Mouse (Mus musculus): Measurements from ENCODE around the gene Dnaaf5. TPM values are rescaled to one million over a fixed set of nuclear protein-coding genes. Genes with fewer than 3 reads are reported as not detected.

Gene Dnaaf5
- total RNA-seq, 2 experiments from 2014 or later: 8.0 to 8.4 TPM

DNA sequence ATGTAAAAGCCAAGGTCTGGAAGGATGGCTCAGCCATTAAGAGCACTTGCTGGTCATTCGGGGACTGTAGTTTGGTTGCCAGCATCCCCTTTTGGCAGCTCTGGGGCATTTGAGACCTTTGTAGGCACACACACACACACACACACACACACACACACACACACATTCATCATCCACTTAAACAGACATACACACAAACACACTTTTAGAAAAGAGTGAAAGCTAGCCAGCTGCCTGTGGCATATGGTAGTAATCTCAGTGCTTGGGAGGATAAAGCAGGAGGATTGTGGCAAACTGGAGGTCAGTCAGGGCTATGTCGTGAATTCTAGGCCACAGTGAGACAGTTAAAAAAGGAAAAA, 49.6 kb downstream of the Dnaaf5 start:
- no peak for DNase-seq

DNA sequence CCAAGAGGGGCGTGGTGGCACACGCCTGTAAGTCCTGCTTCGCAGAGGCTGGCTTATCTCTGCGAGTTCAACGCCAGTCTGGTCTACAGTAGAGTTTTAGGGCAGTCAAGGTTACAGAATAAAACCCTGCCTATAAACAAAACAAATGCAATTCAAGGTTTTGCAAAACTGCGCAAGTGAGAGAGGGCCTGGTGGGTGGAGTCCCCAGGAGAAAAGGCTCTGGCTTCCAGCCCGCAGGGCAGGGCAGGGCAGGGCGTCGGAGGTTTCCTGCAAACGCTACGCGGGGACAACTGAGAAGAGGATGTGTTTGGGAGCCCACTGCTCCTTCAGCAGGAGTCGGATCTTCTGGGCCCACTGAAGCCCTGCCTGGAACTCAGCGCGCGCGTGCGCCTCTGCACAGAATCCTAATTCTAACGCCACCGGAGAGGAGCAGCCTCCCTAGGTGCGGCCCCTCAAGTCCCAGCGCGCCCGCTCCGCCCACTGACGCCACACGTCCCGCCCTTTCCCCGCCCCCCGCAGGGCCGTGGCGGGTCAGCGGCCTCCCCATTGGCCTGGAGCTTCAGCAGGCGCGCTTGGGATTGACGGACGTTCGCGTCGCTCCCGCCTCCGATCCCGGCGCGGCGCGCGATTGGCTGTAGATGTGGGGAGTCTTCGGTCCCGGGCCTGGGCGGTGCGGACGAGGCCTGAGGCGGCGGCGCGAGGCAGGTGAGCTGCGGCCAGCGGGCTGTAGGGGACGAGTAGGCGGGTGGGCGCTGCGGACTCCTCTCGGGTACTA, 50.2 kb downstream of the Dnaaf5 start, which contains the start of gene Sun1:
Gene Sun1, plus strand, starts transcription at position 643 of the 775 bp plus-strand sequence.
- DNase-seq: peak; percentile 98

DNA sequence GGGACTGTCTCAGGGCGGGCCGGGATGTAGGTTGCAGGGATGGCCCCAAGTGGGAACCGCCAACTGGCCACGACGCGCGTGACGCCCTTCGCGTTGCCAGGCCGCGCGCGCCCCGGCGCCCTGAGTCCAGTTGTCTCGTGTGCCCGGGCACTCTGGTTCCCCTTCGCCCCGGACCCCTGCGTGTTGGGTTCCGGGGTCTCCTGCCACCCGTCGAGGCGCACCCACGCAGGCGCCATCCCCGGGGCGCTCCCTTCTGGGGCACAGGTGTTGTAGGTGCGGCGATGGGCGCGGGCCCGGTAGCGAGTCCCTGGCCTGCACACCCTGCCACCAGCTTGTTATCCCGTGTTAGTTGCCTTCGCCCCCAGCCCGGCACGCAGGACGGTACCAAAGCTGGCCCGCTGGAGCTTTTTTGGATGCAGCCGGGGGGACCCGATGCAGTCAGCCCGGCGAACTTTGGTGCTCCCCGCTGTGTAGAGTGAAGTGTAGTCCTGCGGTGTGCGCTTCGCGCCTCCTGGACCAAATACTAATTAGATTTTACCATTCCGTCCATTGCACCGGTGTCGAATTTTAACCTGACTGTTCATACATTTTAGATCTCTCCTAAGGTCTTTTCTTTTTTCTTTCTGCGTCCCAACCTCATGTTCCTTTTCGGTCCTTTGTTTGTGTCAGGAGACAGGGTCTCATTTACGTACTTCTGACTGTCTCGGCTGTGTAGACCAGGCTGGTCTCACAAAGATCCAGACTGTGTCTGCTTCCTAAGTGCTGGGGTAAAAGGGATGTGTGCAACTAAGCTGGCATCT, 50.9 kb downstream of the Dnaaf5 start:
- DNase-seq: no peak

DNA sequence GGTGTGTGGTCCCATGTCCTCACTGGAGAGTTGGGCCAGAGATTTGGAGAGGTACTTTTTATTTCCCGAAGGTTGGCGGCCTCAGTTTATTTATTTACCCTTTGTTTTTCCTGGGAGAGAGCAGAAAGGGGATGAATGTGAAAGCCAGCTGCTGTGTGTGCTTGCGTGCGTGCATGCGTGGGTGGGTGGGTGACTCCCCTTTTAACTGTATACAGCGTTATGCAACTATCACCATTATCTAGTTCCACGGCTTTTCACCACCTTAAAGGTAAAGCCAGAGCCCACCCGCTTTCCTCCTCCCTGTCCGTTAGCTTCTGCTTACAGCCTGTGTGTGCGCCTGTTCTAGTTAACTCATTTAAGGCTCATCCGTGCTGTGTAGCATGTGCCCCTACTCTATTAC, 52.1 kb downstream of the Dnaaf5 start:
- DNase-seq: no peak

DNA sequence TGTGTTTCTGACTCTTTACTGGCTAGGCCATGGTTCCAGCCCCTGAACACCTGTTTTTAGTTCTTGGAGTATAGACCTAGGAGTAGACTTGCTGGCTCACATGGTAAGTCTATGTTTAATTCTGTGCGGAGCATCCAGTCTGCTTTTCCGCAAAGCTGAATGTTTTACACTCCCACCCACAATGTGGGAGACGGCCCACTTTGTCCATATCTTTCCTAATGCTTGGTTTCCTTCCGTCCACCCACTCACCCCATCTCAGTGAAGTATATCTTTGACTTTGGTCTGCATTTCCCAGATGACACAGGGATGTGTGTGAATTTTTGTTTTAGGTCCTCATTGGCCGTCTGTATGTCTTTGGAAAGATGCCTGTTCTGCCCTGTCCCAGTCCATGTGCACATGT, 53.3 kb downstream of the Dnaaf5 start:
- DNase-seq: no peak

DNA sequence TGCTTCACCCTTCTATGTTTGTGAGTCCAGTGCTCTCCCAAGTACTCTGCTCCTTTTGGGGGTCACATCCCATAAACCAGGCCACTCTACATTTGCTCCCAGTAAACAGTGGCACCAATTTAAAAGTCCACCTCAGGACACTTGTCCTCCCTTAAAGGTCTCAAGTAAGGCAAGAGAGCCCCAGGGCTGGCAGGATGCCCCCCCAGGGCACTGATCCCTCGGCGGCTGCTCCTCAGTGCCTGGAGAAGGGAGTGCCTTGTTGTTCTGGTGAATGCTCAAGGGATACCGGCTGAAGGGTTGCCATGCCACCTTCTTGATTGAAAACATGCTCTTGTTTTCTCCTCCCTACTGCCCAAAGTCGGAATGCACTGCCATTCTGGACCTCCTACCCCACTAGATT, 56.1 kb downstream of the Dnaaf5 start:
- DNase-seq: no peak

DNA sequence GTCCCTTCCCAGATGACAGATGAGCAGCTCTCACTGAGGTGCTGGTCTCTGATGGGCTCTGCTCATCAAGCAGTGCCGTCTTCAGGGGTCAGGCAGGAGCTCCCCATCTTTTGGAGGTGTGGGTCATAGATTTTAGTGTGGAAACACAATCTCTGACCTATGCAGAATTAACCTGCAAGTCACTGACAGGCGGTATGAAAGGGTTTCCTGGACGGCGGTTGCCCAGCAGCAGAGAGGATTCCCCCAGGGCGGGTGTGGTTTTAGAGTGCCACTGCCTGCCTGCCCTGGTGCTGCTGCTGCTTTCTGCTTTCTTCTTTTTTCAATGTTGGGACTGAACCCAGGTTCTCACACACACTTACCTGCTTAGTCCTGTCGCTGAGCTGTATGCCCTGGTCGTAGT, 56.5 kb downstream of the Dnaaf5 start:
- DNase-seq: no peak

DNA sequence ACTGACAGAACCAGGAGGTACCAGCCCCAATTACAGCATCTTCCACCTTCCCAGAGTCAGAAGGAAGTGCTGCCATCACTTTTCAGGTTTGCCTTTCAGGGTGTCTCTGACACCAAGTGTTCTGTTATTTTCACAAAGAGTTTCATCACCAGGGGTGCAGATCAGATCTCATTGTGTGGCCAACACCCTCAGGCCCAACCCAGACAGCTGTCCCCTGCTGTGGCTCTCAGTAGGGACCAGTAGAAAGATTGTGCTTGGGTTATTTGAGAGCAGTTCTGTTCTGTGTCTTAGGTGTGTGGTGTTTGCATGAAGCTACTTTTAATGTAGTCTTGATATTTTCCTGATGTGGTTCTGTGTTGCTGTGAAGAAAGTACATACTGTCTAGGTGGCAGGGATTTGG, 58.2 kb downstream of the Dnaaf5 start:
- DNase-seq: no peak

DNA sequence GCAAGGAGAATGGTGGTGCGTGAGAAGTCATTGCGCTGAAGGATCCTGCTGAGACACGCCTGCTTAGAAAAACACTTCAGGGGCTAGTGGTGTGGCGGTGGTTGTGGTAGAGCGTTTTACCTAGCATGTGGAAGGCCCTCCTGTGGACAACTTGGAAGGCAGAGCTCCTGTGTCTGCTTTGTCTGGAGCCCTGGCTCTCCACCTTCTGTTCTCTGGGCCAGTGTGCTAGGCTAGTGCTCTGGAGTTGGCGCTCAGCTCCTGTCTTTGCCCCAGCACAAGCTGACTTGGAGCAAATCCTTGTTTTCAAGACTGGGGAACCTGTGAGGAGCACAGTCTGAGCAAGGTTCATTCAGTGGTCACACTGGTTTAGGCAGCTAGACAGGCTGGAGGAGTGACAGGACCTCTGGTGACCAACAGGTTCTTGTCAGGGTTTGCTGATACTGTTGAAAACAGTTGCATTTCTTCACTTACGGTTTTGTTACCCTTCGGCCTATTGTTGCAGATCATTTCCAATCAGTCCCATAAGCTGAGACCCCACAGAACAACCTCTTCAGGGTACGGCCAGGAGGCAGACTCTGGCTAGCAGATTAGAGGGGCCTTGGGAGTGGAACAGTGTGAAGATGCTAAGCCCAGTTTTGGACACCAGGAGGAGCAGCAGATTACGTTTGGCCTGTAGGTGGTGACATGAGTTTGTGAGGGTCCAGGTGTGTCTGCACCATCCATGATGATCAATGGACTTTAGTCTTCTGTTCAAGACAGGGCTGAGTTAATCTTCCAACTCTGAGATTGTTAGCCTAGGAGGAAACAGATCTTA, 59.1 kb downstream of the Dnaaf5 start:
- DNase-seq: no peak

DNA sequence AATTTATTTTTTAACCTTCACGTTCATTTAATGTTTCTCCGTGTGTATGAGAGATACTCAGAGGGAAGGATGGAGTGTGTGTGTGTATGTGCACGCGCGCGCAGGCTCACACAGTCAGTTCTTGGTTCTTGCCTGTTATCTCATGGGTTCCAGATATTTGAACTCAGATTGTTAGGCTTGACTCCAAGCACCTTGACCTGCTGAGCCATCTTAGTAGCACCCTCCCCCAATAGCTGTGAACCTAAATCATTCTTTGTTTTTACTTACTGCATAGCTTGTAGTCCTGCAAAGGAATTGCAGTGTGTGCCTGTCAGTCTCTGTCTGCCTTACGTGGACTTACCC, 59.6 kb downstream of the Dnaaf5 start:
- no peak for DNase-seq

DNA sequence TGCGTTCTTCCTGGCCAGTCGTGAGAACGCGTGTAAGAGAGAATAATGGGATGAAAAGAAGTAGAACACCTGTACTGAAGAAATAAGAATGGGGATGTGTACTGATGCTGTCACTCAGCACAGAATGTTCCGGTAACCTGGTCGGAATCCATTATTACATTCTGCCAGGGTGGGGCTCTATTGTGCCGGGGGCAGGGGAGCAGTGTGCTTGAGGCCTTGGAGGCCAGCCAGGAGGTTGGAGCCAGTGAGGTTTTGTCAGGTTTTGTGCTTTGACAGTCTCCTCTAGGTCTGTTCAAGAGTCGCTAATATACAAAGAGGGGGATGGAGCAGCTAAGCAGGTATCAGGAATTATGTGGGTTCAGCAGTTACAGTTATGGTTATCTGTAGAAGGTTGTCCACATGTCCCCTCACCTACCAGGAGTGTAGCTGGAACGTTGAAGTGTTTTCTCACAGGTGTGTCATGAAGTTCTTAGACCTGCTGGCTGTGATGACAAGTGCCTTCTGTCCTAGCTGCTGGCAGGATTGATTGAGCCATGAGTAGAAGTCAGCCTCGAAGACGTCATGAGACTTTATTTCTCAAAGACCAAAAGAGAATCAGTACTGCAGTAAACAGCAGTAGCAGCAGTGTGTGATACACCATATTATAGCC, 61.8 kb downstream of the Dnaaf5 start:
- DNase-seq: no peak

DNA sequence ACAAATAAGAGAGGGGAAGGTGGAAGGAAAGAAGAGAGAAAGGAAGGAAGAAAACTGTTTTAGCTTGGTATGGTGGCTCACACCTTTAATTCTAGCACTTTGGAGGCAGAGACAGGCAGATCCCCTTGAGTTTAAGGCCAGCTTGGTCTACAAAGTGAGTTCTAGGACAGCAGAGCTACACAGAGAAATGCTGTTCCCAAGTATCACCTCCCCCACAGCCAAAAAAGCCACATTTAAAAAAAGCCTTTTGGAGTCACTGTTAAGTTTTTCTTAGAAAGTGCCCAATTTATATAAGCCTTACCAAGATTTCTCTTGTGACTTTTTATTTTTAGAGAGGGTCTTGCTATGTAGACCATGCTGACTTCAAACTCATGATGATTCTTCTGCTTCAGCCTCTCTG, 64.3 kb downstream of the Dnaaf5 start:
- no peak for DNase-seq

DNA sequence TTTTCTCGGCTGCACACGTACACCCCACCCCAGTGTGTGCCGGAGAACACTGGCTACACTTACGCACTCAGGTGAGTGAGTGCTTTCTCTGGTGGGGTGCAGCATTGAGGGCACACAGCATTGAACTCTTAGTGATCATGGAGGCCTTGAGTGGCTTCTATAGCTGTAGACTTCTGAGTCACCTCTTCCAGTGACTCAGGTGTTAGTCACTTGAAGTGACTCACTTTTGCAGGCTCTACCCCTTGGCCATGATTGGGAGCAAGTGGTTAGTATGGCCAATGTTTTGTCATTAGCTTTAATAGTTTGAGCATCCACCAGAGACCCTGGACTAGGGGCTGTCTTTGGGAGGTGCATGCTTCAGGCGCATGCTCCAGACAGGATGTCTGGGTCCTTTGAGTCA, 65.2 kb downstream of the Dnaaf5 start:
- DNase-seq: no peak

DNA sequence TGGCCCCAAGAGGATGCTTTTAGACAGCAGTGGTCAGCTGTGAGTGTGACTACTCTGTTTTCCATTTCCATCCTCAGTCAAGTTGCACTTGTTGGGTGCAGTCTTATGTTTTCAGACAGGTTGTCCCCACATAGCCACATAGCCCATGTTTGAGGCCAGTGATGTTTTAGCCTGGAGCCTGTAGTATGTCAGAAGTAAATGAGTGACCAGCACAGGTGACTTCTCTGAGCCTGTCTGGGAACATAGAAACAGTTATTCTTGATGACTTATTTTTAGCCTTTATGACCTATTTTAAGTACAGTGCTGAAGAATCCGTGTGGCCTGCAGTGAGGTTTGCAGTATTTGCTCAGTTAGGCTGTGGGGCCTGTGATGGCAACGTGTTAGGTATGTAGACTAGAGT, 66.1 kb downstream of the Dnaaf5 start:
- DNase-seq: no peak

DNA sequence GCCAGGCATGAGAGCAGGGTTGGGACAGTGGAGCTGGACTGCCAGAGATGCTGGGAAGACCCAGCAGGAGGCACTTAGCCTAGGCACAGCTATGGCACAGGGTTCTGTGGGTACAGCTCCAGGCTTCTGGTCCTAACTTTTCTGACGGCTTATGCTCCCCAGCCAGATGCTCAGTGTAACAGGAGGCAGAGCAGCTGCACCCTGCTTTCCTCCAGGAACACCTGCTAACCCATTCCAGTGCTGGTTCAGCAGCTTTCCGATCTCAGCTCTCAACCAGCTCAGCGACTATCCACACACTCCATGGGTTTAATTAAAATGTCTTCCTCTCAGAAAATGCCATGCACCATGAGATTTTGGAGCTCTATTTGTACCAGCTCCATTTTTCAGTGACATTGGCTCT, 66.8 kb downstream of the Dnaaf5 start:
- no peak for DNase-seq

DNA sequence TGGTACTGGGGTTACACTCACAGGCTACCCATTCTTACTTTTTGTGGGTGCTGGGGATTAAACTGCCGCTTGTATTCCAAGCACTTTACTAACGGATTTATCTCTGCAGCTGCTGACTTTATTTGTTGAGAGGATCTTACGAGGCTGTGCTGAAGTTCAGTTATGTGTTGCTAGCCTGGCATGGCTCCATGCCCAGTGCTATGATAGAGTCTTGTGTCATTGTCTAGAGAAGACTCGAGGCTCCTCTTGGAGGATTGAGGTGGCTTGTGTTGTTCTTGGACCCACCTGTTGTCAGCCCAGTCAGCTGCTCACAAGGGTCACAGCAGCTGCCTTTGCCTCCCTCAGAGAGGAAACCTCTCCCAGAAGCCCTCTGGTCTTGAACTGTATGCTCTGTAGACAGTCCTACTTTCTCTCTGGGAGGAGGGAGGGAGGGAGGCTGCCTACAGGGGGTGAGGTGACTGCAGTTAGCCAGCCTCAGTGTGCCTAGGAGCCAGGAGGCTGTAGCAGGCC, 70.0 kb downstream of the Dnaaf5 start:
- DNase-seq: no peak

DNA sequence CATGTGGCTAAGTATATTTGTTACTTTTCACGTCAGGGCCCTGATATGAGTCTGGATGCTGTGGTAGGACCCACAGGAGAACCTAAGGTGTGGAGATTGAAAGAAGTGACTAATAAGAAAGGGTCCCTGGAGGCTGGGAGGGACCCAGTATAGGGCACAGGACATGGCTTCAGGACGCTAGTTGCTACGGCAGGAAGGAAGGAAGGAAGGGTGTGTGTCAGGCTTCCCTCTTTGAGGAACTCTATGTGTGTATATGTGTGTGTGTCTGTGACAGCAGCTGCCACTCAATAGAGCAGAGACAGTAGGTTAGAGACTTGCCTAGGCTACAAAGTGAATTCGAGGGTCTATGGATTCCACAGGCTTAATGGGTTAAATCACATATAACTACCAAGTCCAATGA, 70.6 kb downstream of the Dnaaf5 start:
- DNase-seq: no peak

DNA sequence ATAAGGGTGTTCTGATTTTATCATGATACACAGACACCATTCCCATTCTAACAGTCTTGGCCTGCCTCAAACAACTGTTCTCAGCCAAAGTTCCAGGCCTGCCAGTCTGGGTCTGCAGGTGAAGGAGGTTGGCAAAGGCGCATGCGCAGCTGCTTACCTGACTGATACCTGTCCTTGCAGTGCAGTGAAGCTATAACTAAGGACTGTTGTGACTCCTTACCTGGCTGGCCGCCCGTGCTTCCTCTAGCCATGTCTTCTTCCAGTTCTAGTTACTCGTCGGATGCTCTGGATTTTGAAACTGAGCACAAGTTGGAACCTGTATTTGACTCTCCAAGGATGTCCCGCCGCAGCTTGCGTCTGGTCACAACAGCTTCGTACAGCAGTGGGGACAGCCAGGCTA, 73.3 kb downstream of the Dnaaf5 start:
- no peak for DNase-seq

DNA sequence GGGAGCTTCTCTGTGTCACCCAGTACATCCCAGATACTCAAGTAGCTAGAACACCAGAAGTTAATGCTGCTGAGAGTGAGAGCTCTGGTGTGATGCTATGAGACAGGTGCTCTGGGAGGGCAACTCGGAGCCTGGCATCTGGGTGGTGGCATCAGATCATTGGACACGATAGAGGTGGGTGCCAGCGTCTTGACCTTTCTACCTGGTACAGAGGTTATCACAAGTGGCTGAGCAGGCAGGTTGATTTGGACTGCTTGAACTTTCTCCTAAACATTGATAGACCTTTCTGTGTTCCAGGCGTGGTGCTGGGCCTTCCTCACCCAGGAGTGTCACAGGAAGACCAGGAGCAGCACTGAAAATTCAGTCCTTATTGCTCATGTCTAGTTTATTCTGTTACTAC, 77.2 kb downstream of the Dnaaf5 start:
- no peak for DNase-seq

DNA sequence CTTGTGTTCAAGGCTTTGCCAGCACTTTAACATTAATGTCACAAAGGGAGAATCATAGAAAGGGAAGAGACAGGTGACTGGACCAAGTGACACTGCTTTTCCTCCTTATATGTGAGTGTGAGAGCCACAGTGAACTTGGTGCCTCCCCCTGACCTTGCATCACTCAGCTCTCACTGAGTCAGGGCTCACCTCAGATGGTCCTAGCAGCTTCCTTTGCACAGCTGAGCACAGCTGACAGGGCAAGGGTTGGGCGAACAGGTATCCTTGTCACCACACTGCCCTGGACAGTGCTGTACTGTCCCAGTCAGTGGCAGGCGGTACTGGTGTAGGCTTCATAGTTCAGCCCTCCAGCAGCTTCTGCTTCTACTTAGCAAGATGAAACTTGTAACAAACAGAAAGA, 77.6 kb downstream of the Dnaaf5 start:
- DNase-seq: no peak

DNA sequence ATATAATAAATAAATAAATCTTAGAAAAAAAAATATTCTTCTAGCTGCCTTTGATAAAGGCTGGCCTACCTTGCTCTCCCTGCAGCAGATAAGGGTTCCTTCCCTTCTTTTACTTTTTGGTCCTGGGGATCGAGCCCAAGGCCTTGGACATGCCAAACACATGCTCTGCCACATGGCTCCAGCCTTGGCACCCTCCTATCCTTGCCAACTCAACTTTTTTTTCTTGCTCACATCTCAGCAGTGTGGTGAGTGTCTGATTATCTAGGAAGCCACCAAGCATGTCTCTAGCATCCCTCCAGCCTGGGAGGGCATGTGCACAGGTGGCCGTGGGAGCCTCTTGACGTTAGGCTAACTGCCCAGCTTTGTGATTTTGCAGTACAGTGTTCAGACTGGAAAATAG, 78.3 kb downstream of the Dnaaf5 start:
- no peak for DNase-seq

DNA sequence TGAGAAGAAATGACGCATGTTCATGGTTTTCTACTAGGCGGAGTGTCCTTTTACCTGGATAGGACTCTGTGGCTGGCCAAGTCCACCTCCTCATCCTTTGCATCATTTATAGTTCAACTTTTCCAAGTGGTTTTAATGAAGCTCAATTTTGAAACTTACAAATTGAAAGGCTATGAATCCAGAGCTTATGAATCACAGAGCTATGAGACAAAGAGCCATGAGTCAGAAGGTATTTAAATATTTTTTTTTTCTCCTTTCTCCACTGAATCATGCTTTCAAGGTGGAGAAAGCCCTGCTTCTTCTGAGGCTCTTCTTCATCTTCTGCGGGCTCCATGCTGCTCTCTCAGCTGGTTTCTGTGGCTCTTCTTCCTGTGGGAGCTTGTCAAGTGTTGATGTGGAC, 79.7 kb downstream of the Dnaaf5 start:
- no peak for DNase-seq

DNA sequence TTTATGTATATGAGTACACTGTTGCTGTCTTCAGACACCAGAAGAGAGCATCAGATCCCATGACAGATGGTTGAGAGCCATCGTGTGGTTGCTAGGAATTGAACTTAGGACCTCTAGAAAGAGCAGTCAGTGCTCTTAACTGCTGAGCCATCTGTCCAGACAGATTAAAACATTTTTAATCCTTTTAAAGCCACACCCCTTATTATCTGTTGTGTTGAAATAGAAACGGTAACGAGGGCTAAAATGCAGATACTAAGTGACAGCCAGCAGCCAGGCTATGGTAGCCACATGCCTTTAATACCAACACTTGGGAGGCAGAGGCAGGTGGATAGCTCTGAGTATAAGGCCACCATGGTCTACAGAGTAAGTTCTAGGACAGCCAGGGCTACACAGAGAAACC, 82.1 kb downstream of the Dnaaf5 start:
- DNase-seq: no peak
